Mouse (Mus musculus) heart, embryonic 11.5 days (tissue): ENCODE data around the gene Nedd9. TPM values are rescaled to one million over a fixed set of nuclear protein-coding genes. Genes with fewer than 3 reads are reported as not detected.

Experiments used
- ATAC-seq: fragments of 200-750 bp; cut with Nextera tagmentation; replicated peaks from 2 replicates; pipeline ENCODE4 v1.8.0; 2017; ENCODE audit warnings: moderate library complexity; ENCODE audit not compliant: insufficient number of reproducible peaks, low FRiP score, low TSS enrichment
- H3K27ac ChIP-seq: fragments of 300-500 bp; sonication (generic); 2 replicates; pipeline ENCODE4 v1.5.1; 2014; ENCODE audit warnings: mild to moderate bottlenecking, low read depth, low read length
- H3K27me3 ChIP-seq: fragments of 300-500 bp; sonication (generic); 2 replicates; pipeline ENCODE4 v1.6.1; 2014; ENCODE audit warnings: mild to moderate bottlenecking, low read length, mixed read lengths; ENCODE audit not compliant: control insufficient read depth, insufficient read depth
- H3K36me3 ChIP-seq: fragments of 300-500 bp; sonication (generic); 2 replicates; pipeline ENCODE4 v1.6.1; 2014; ENCODE audit warnings: mild to moderate bottlenecking, low read length, moderate library complexity, mixed read lengths; ENCODE audit not compliant: control insufficient read depth, insufficient read depth
- H3K4me1 ChIP-seq: fragments of 300-500 bp; sonication (generic); 2 replicates; pipeline ENCODE4 v1.6.1; 2014; ENCODE audit warnings: low read length; ENCODE audit not compliant: control insufficient read depth, insufficient read depth
- H3K4me2 ChIP-seq: fragments of 300-500 bp; sonication (generic); 2 replicates; pipeline ENCODE4 v1.6.1; 2014; ENCODE audit warnings: mild to moderate bottlenecking, moderate library complexity
- H3K4me3 ChIP-seq: fragments of 300-500 bp; sonication (generic); 2 replicates; pipeline ENCODE4 v1.5.1; 2014; ENCODE audit warnings: low read depth, low read length
- H3K9ac ChIP-seq: fragments of 300-500 bp; sonication (generic); 2 replicates; pipeline ENCODE4 v1.6.1; 2014; ENCODE audit warnings: mild to moderate bottlenecking, low read depth, low read length, moderate library complexity
- H3K9me3 ChIP-seq: fragments of 300-500 bp; sonication (generic); replicated peaks from 2 replicates; pipeline ENCODE4 v1.6.1; 2016; ENCODE audit warnings: low read length; ENCODE audit not compliant: control insufficient read depth
- WGBS: fragments of 180-500 bp; shearing (Covaris S2); extraction: QIAGEN DNeasy Blood & Tissue Kit; methylation state at CpG from one replicate; pipeline ENCODE4 v1.1.7; 2014; ENCODE audit not compliant: insufficient replicate concordance; 5-methylcytosine and 5-hydroxymethylcytosine counted together
- polyA plus RNA-seq: library from polyadenylated mRNA; unstranded; fragments of >200 nt; fragmentation: Nextera tagmentation; extraction: Ambion mirVana; gene quantifications from 2 replicates; pipeline ENCODE4 v1.2.1, GENCODE M21; 2014

Nedd9 gene
- polyA plus RNA-seq, 1 experiment from 2014 or later: 19.2 TPM

- H3K27ac ChIP-seq: no peak overlapping the region
- H3K4me3 ChIP-seq: no peak overlapping the region
- no peak overlapping the region for H3K4me2 ChIP-seq
- H3K27me3 ChIP-seq: no peaks in the 10 kb centered on the region
- no peaks in the 10 kb centered on the region for H3K4me1 ChIP-seq
- no peaks in the 10 kb centered on the region for H3K36me3 ChIP-seq
- WGBS: 81% methylated on average over 10 of the region's 10 CpGs
- ATAC-seq: no peak
- no peaks in the 10 kb centered on the region for H3K9me3 ChIP-seq
- H3K9ac ChIP-seq: no peak overlapping the region
These were observed 78.7 kb downstream of the Nedd9 start for GRCm38 (mm10) chr13:41408374-41408952.

GRCm38 (mm10) chr13:41405009-41405408 lies 82.2 kb downstream of the Nedd9 start:
- H3K9ac ChIP-seq: no peak overlapping the region
- no peak for ATAC-seq
- H3K36me3 ChIP-seq: no peaks in the 10 kb centered on the region
- H3K27me3 ChIP-seq: no peaks in the 10 kb centered on the region
- H3K27ac ChIP-seq: no peak overlapping the region
- H3K9me3 ChIP-seq: no peaks in the 10 kb centered on the region
- 85% methylated on average over 5 of the region's 5 CpGs for WGBS
- no peak overlapping the region for H3K4me3 ChIP-seq
- H3K4me2 ChIP-seq: no peak overlapping the region
- H3K4me1 ChIP-seq: no peaks in the 10 kb centered on the region

- no peak overlapping the region for H3K27ac ChIP-seq
- 74% methylated on average over 6 of the region's 6 CpGs for WGBS
- ATAC-seq: no peak
- H3K4me1 ChIP-seq: no peaks in the 10 kb centered on the region
- H3K4me2 ChIP-seq: no peak overlapping the region
- no peak overlapping the region for H3K4me3 ChIP-seq
- H3K9me3 ChIP-seq: no peaks in the 10 kb centered on the region
- no peak overlapping the region for H3K9ac ChIP-seq
- H3K36me3 ChIP-seq: no peaks in the 10 kb centered on the region
- H3K27me3 ChIP-seq: no peaks in the 10 kb centered on the region
These were observed 83.3 kb downstream of the Nedd9 start for GRCm38 (mm10) chr13:41403838-41404237.

- no peaks in the 10 kb centered on the region for H3K27me3 ChIP-seq
- no peaks in the 10 kb centered on the region for H3K36me3 ChIP-seq
- whole genome bisulfite sequencing: 72% methylated on average over 6 of the region's 6 CpGs
- ATAC-seq: no peak
- H3K9me3 ChIP-seq: no peaks in the 10 kb centered on the region
- H3K4me3 ChIP-seq: no peak overlapping the region
- no peak overlapping the region for H3K4me2 ChIP-seq
- H3K27ac ChIP-seq: no peak overlapping the region
- H3K4me1 ChIP-seq: no peaks in the 10 kb centered on the region
- no peak overlapping the region for H3K9ac ChIP-seq
These were observed 84.6 kb downstream of the Nedd9 start for GRCm38 (mm10) chr13:41402441-41403003.

GRCm38 (mm10) chr13:41401775-41402174 lies 85.4 kb downstream of the Nedd9 start:
- no peaks in the 10 kb centered on the region for H3K27me3 ChIP-seq
- H3K9me3 ChIP-seq: no peaks in the 10 kb centered on the region
- no peak overlapping the region for H3K27ac ChIP-seq
- H3K4me1 ChIP-seq: no peaks in the 10 kb centered on the region
- no peak overlapping the region for H3K9ac ChIP-seq
- 68% methylated on average over 5 of the region's 6 CpGs for WGBS
- H3K4me2 ChIP-seq: no peak overlapping the region
- ATAC-seq: no peak
- no peak overlapping the region for H3K4me3 ChIP-seq
- no peaks in the 10 kb centered on the region for H3K36me3 ChIP-seq

GRCm38 (mm10) chr13:41400289-41400688 lies 86.9 kb downstream of the Nedd9 start:
- no peaks in the 10 kb centered on the region for H3K4me1 ChIP-seq
- no peak for ATAC-seq
- no peak overlapping the region for H3K4me2 ChIP-seq
- no peak overlapping the region for H3K27ac ChIP-seq
- H3K36me3 ChIP-seq: no peaks in the 10 kb centered on the region
- no peak overlapping the region for H3K4me3 ChIP-seq
- no peaks in the 10 kb centered on the region for H3K27me3 ChIP-seq
- 62% methylated on average over 3 of the region's 3 CpGs for WGBS
- no peak overlapping the region for H3K9ac ChIP-seq
- no peaks in the 10 kb centered on the region for H3K9me3 ChIP-seq

GRCm38 (mm10) chr13:41392191-41392590 lies 95.0 kb downstream of the Nedd9 start:
- H3K4me2 ChIP-seq: no peak overlapping the region
- no peak overlapping the region for H3K9ac ChIP-seq
- WGBS: 88% methylated on average over 2 of the region's 2 CpGs
- no peaks in the 10 kb centered on the region for H3K27me3 ChIP-seq
- H3K9me3 ChIP-seq: no peaks in the 10 kb centered on the region
- H3K36me3 ChIP-seq: no peaks in the 10 kb centered on the region
- H3K4me3 ChIP-seq: no peak overlapping the region
- H3K27ac ChIP-seq: no peak overlapping the region
- no peaks in the 10 kb centered on the region for H3K4me1 ChIP-seq
- no peak for ATAC-seq

GRCm38 (mm10) chr13:41390698-41391097 lies 96.5 kb downstream of the Nedd9 start:
- Histone ChIP-seq H3K36me3 (no peaks in the 10 kb centered on the region), H3K9ac (no peak overlapping the region), H3K27ac (no peak overlapping the region), H3K4me3 (no peak overlapping the region), H3K4me1 (no peaks in the 10 kb centered on the region), H3K27me3 (no peaks in the 10 kb centered on the region), H3K9me3 (no peaks in the 10 kb centered on the region), H3K4me2 (no peak overlapping the region)
- ATAC-seq: no peak
- WGBS: 88% methylated on average over 2 of the region's 2 CpGs

GRCm38 (mm10) chr13:41386581-41386980 lies 100.6 kb downstream of the Nedd9 start:
- no peak for ATAC-seq
- H3K4me1 ChIP-seq: no peaks in the 10 kb centered on the region
- no peak overlapping the region for H3K27ac ChIP-seq
- H3K36me3 ChIP-seq: no peaks in the 10 kb centered on the region
- no peak overlapping the region for H3K9ac ChIP-seq
- no peak overlapping the region for H3K4me2 ChIP-seq
- WGBS: 44% methylated on average over 4 of the region's 4 CpGs
- H3K4me3 ChIP-seq: no peak overlapping the region
- H3K9me3 ChIP-seq: no peaks in the 10 kb centered on the region
- no peaks in the 10 kb centered on the region for H3K27me3 ChIP-seq
